Mouse (Mus musculus) gastrocnemius, postnatal 25 days (tissue): ENCODE measurements around the gene Csdc2. TPM values are rescaled to one million over a fixed set of nuclear protein-coding genes. Genes with fewer than 3 reads are reported as not detected.

Experiments used
- DNase-seq: peaks from one replicate; pipeline ENCODE4 v3.0.0; 2022
- total RNA-seq, 2 experiments: library from RNA; stranded (reverse); gene quantifications; 1 replicate in 1 of 2; 2 replicates in 1 of 2; pipeline ENCODE4 v1.2.3; 2021

The Csdc2 gene
- total RNA-seq, 2 experiments from 2014 or later: 1.8 to 2.6 TPM

- no peak for DNase-seq
These were observed 11.6 kb upstream of the Csdc2 start for GRCm38 (mm10) chr15:81924933-81925332.

- DNase-seq: peak; percentile 97
These were observed 10.7 kb upstream of the Csdc2 start, which contains the start of gene Polr3h for GRCm38 (mm10) chr15:81925760-81926445. Polr3h (minus strand) TSS chr15:81926240.

- no peak for DNase-seq
These were observed 10.1 kb upstream of the Csdc2 start for GRCm38 (mm10) chr15:81926446-81926822.

- DNase-seq: no peak
These were observed 8.8 kb upstream of the Csdc2 start for GRCm38 (mm10) chr15:81927741-81928140.

- no peak for DNase-seq
These were observed 8.3 kb upstream of the Csdc2 start for GRCm38 (mm10) chr15:81928277-81928676.

GRCm38 (mm10) chr15:81932951-81933470 lies 3.5 kb upstream of the Csdc2 start:
- DNase-seq: no peak

GRCm38 (mm10) chr15:81933986-81934385 lies 2.6 kb upstream of the Csdc2 start:
- no peak for DNase-seq

- no peak for DNase-seq
These were observed 506 bp upstream of the Csdc2 start for GRCm38 (mm10) chr15:81935869-81936637.

- no peak for DNase-seq
These were observed 776 bp downstream of the Csdc2 start for GRCm38 (mm10) chr15:81937098-81937972.

GRCm38 (mm10) chr15:81938246-81938645 lies 1.7 kb downstream of the Csdc2 start:
- no peak for DNase-seq

- no peak for DNase-seq
These were observed 2.7 kb downstream of the Csdc2 start for GRCm38 (mm10) chr15:81939157-81939715.

- DNase-seq: no peak
These were observed 3.2 kb downstream of the Csdc2 start for GRCm38 (mm10) chr15:81939774-81940173.

GRCm38 (mm10) chr15:81940219-81940618 lies 3.7 kb downstream of the Csdc2 start:
- DNase-seq: no peak

- DNase-seq: no peak
These were observed 4.5 kb downstream of the Csdc2 start for GRCm38 (mm10) chr15:81941010-81941409.

GRCm38 (mm10) chr15:81943176-81943749 lies 6.7 kb downstream of the Csdc2 start:
- DNase-seq: no peak

- DNase-seq: no peak
These were observed 12.5 kb downstream of the Csdc2 start for GRCm38 (mm10) chr15:81949076-81949475.

GRCm38 (mm10) chr15:81949476-81950131 lies 13.0 kb downstream of the Csdc2 start:
- no peak for DNase-seq

GRCm38 (mm10) chr15:81950716-81951115 lies 14.2 kb downstream of the Csdc2 start:
- no peak for DNase-seq

- no peak for DNase-seq
These were observed 14.6 kb downstream of the Csdc2 start for GRCm38 (mm10) chr15:81951159-81951558.

- DNase-seq: no peak
These were observed 15.8 kb downstream of the Csdc2 start for GRCm38 (mm10) chr15:81952310-81952709.

GRCm38 (mm10) chr15:81954151-81954583 lies 17.6 kb downstream of the Csdc2 start:
- no peak for DNase-seq
